Mouse (Mus musculus): ENCODE data around the gene Hspa5.
"Not testable (repeated sequence)": the region's sequence is repeated elsewhere in the genome, so short reads cannot be mapped to it uniquely, and the experiment has no call there.

Hspa5 gene

GRCm38 (mm10) chr2:34771368-34772226 is at the start of gene Hspa5:
TSS of gene Hspa5 (plus strand) at chr2:34771970.
- in situ Hi-C loops (cut with MboI, MseI): loop anchor here in 1 of 2 experiments (10.0 kb wide), 1 partner anchor 1807 kb away; the partner anchor contains the start of genes Lrsam1 and Rpl12

GRCm38 (mm10) chr2:34725269-34725668 is 46.5 kb upstream of the Hspa5 start:
- in situ Hi-C loops (cut with MboI, MseI): no loop called here

- in situ Hi-C loops (cut with MboI, MseI): no loop called here
Measured at GRCm38 (mm10) chr2:34727045-34727728, 44.6 kb upstream of the Hspa5 start.

DNA sequence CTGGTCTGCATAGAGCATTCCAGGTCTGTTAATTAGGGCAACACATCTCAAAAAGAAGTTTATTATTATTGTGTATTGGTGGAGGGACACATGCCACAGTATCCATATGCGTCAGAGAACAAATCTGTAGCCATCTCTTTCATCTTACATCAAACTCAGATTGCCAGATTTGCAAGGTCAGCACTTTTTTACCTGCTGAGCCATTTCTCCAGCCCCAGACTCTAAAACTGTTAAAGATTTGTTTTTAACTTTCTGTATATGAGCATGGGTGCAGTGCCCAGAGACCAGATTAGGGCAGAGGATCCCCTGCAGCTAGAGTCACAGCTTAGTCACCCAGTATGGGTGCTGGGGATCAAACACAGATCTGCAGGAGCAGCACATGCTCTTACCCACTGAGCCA is 35.1 kb upstream of the Hspa5 start:
- in situ Hi-C loops (cut with MboI, MseI): no loop called here

GRCm38 (mm10) chr2:34737911-34738310 is 33.9 kb upstream of the Hspa5 start:
- in situ Hi-C loops (cut with MboI, MseI): no loop called here

DNA sequence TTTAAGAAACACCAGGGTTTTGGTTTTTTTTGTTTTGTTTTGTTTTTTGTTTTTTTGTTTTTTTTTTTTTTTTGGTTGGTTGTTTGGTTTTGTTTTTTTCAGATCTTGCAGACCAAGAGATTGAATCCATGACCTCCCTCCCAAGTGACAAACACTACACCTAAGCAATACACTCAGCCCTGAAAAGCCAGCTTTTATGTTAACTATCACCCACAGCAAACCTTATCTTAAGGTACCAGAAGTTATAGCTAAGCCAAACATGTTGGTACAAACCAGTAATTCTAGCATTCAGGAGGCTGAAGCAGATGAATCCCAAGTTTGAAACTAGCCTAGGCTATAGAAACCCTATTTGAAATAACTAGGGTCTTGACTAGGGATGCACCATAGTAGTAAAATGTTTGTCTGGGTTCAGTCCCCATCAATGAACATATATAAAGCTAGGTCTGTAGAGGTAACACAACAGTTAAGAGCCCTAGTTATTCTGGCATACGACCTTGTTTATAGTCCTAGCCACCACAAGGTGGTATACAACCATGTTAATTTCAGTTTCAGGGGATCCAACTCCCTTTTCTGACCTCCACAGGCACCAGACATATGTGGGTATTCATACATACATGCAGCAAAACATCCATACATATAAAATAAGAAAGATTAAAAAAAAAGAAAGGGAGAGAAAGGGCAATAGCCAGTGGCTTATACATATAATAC is 31.9 kb upstream of the Hspa5 start:
- in situ Hi-C loops (cut with MboI, MseI): no loop called here

DNA sequence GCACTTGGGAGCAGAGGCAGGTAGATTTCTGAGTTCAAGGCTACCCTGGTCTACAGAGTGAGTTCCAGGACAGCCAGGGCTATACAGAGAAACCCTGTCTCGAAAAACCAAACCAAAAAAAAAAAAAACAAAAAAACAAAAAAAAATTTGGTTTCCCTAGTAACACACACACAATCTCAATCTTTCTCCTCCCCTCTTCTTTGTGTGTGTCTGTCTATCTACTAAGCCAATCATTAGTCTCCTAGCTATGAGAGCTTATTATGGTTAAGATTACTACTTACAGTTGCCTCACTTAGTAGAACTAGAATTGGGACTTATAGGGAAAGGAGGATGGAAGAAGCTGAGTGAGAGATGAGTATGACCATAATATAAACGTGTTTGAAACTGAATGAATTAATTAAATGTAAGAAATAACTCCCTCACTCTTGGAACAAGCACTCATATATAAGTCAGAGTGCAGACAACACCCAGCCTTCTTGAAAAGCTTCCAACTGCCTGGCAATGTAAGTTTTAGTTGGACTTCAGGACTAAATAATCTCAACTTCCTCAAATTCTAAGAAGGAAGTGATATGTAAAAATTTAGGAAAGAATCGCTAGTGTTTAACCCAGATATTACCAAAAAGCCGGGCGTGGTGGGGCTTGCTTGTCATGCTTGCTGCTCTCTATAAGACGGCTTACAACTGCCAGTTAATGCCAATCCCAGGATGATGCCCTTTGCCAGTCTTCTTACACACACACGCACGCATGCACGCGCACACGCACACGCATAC is 30.2 kb upstream of the Hspa5 start:
- in situ Hi-C loops (cut with MboI, MseI): no loop called here

GRCm38 (mm10) chr2:34742675-34743074 is 29.1 kb upstream of the Hspa5 start:
- in situ Hi-C loops (cut with MboI, MseI): no loop called here

DNA sequence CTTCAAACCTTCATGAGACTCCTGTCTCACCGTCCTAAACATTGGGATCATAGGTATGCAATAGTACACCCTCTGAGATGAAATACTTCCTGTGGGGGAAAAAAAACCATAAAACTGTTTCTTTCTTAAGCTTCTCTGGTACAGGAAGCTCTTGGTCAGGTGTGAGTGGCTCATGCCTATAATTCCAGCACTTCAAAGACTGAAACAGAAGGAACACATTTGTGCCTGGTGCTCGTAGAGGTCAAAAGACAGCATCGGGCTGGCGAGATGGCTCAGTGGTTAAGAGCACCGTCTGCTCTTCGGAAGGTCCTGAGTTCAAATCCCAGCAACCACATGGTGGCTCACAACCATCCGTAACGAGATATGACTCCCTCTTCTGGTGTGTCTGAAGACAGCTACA is 27.3 kb upstream of the Hspa5 start:
- in situ Hi-C loops (cut with MboI, MseI): no loop called here

- in situ Hi-C loops (cut with MboI, MseI): no loop called here
Measured at GRCm38 (mm10) chr2:34745673-34746072, 26.1 kb upstream of the Hspa5 start.

DNA sequence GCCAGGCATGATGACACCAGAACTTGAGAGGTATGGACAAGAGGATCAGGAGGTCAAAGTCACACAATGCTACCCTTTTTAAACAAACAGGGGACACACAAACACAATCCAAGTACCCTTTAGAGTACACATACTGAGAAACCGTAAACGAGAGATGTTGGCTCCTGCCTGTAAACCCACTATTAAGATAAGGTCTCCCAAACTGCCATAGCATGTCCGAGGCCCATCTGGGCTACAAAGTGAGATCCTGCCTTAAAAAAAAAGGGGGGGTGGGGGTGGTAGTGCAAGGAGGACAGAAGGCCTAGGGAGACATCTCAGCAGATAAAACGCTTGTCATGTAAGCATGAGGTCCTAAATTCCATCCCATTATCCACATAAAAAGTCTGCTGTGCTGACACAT is 23.3 kb upstream of the Hspa5 start:
- in situ Hi-C loops (cut with MboI, MseI): no loop called here

- in situ Hi-C loops (cut with MboI, MseI): no loop called here
Measured at GRCm38 (mm10) chr2:34750245-34750644, 21.5 kb upstream of the Hspa5 start.

- in situ Hi-C loops (cut with MboI, MseI): no loop called here
Measured at GRCm38 (mm10) chr2:34753811-34754550, 17.8 kb upstream of the Hspa5 start.

DNA sequence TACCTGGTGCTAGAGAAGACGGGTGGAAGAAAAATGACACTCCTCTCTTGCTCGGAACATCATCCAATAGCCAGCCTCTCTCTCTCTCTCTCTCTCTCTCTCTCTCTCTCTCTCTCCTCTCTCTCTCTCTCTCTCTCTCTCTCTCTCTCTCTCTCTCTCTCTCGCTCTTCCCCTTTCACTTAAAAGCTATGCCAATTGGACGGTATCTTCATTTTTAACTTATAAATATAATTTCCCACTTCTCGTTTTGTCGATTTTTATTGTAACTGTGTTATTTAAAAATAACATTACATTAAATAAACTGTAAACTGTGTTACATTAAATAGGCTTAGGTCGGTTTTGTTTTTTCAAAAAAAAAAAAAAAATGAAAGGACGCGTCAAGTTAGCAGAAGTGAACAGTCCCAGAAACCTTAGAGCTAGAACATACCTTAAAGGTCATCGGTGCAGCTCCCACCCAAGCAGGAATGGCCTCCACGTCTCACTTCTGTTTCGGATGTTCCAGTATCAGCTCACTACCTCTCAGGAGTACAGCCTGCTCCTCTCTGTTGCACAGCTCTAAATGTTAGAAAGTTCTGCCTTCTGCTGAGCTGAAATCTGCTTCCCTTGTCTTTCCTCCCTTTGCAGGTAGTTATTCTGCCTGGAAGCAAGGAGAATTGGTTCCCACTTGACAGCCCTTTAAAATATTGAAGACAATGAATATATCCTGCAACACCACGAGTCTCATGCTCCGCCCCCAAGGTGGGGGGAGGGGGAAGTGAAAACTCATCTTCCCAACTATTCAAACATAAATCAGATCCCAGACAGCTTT is 17.0 kb upstream of the Hspa5 start, which contains the start of gene Gapvd1:
Gene Gapvd1, minus strand, starts transcription at position 682 of the 808 bp plus-strand sequence.
- in situ Hi-C loops (cut with MboI, MseI): no loop called here

- in situ Hi-C loops (cut with MboI, MseI): no loop called here
Measured at GRCm38 (mm10) chr2:34757341-34757740, 14.4 kb upstream of the Hspa5 start.

GRCm38 (mm10) chr2:34761272-34761671 is 10.5 kb upstream of the Hspa5 start:
- in situ Hi-C loops (cut with MboI, MseI): not testable (repeated sequence)

- in situ Hi-C loops (cut with MboI, MseI): no loop called here
Measured at GRCm38 (mm10) chr2:34762174-34762573, 9.6 kb upstream of the Hspa5 start.

DNA sequence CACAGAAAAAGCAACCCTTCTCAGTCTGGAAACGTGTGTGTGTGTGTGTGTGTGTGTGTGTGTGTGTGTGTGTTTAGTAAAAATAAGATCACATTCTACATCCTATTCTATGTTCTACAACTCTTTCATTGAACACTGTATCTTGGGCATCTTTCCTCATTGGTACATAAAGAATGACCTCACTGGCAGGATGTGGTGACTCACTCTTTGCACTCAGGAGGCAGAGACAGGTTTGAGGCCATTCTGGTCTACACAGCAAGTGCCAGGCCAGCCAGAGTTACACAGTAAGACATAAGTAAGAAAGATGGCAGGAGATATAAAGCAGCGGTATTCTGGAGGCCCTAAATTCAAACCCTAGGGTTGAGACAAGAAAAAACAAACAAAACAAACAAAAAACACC is 8.9 kb upstream of the Hspa5 start:
- in situ Hi-C loops (cut with MboI, MseI): no loop called here

GRCm38 (mm10) chr2:34764801-34765200 is 7.0 kb upstream of the Hspa5 start:
- in situ Hi-C loops (cut with MboI, MseI): no loop called here

DNA sequence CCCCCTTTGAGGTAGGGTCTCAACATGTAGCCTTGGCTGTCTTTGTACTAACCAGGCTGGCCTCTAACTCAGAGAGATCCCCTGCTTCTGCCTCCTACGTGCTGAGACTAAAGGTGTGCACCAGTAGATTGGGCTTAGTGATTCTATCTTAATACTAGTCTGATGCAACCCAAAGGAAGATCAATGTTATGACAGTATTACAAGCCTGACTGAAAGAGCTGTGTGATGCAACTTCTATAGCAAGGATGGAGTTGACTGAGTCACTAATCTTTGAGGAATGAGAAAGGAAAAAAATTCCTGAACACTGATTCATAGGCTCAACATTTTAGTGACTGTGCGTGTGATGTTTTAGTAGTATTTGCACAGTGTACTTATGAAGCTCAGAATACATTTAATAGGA is 1.7 kb upstream of the Hspa5 start:
- in situ Hi-C loops (cut with MboI, MseI): loop anchor here in 1 of 2 experiments (10.0 kb wide), 1 partner anchor 1805 kb away; the partner anchor contains the start of genes Lrsam1 and Rpl12
